Mouse (Mus musculus) kidney, embryonic 14.5 days (tissue): ENCODE measurements around the gene Elk4. TPM values are rescaled to one million over a fixed set of nuclear protein-coding genes. Genes with fewer than 3 reads are reported as not detected.

ENCODE experiments used
- ATAC-seq: fragments of 200-750 bp; cut with Nextera tagmentation; 2 replicates; pipeline ENCODE4 v1.8.0; 2017; ENCODE audit warnings: moderate number of reproducible peaks, mild to moderate bottlenecking, moderate TSS enrichment, moderate library complexity; ENCODE audit not compliant: low FRiP score, low TSS enrichment
- H3K27ac ChIP-seq: fragments of 300-500 bp; sonication (generic); 2 replicates; pipeline ENCODE4 v1.5.1; 2014; ENCODE audit warnings: low read depth, mild to moderate bottlenecking, low read length, moderate library complexity, mixed read lengths
- H3K27me3 ChIP-seq: fragments of 300-500 bp; sonication (generic); 2 replicates; pipeline ENCODE4 v1.6.1; 2014; ENCODE audit warnings: mild to moderate bottlenecking, low read length; ENCODE audit not compliant: control insufficient read depth, insufficient read depth
- H3K36me3 ChIP-seq: fragments of 300-500 bp; sonication (generic); 2 replicates; pipeline ENCODE4 v1.6.1; 2014; ENCODE audit warnings: low read length, mixed read lengths; ENCODE audit not compliant: control insufficient read depth, insufficient read depth
- H3K4me1 ChIP-seq: fragments of 300-500 bp; sonication (generic); 2 replicates; pipeline ENCODE4 v1.6.1; 2014; ENCODE audit warnings: low read length, mixed read lengths; ENCODE audit not compliant: control insufficient read depth, insufficient read depth
- H3K4me2 ChIP-seq: fragments of 300-500 bp; sonication (generic); replicated peaks from 2 replicates; pipeline ENCODE4 v1.6.1; 2014; ENCODE audit warnings: low read depth, mild to moderate bottlenecking, low read length
- H3K4me3 ChIP-seq: fragments of 300-500 bp; sonication (generic); 2 replicates; pipeline ENCODE4 v1.5.1; 2014; ENCODE audit warnings: mild to moderate bottlenecking, low read length
- H3K9ac ChIP-seq: fragments of 300-500 bp; sonication (generic); 2 replicates; pipeline ENCODE4 v1.6.1; 2014; ENCODE audit warnings: low read depth, mild to moderate bottlenecking, low read length, moderate library complexity
- H3K9me3 ChIP-seq: fragments of 300-500 bp; sonication (generic); 2 replicates; pipeline ENCODE4 v1.6.1; 2016; ENCODE audit warnings: low read length; ENCODE audit not compliant: control insufficient read depth
- WGBS: fragments of 180-500 bp; shearing (Covaris S2); extraction: QIAGEN DNeasy Blood & Tissue Kit; methylation state at CpG from one replicate; pipeline ENCODE4 v1.1.7; 2014; 5-methylcytosine and 5-hydroxymethylcytosine counted together
- polyA plus RNA-seq: library from polyadenylated mRNA; unstranded; fragments of >200 nt; fragmentation: Nextera tagmentation; extraction: Ambion mirVana; gene quantifications from 2 replicates; pipeline ENCODE4 v1.2.1, GENCODE M21; 2014

The Elk4 gene
- polyA plus RNA-seq, 1 experiment from 2014 or later: 35.4 TPM

DNA sequence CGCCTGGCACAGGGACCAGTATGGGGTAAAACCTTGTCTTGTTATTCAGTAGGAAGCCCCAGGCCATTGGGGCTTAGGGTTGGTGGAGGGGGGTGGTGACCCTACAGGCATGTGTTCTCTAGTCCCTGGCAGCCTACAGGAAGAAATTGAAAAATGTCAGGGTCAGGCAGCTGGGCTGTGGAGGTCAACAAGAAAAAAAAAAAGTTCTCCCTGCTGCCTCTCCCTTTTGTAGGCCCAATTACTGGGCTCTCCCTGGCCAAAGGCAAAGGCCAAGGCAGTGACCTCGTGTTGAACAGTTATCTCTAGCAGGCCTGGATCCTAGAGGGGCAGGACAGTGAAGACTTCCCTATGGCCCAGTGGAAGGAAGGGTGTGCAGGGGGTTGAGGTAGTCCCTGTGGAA, 26.9 kb upstream of the Elk4 start:
- Histone ChIP-seq H3K4me1 (no peaks in the 10 kb centered on the region), H3K27me3 (no peaks in the 10 kb centered on the region), H3K4me3 (no peak overlapping the region), H3K4me2 (no peak overlapping the region), H3K9ac (no peak overlapping the region), H3K36me3 (no peaks in the 10 kb centered on the region), H3K27ac (no peak overlapping the region), H3K9me3 (no peaks in the 10 kb centered on the region)
- 26% methylated on average over 2 of the region's 2 CpGs for WGBS
- no peak for ATAC-seq

DNA sequence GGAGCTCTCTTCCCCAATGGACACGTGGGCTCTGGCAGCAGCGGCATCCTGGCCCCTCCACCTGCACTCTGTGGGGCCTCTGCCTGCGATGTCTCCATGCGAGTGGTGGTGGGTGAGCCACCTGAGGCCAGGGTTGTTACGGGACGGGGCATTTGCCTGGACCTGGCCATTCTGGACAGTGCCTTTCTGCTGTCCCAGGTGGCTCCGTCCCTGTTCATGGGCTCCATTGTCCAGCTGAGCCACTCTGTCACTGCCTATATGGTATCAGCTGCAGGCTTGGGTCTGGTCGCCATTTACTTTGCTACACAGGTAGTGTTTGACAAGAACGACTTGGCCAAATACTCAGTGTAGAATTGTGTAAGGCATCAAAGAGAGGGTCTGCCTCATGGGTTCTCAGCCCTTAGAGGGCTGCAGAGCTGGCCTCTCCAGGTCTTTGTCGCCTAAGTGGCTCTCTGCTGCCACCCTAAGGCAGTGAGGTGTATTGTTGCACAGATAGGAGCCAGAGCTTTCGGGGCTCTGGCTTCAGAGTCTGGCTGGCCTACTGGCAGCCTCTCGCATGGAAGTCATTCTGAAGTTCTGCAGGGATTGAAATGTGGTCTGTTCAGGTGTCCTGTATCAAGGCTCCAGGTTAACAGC, 25.9 kb upstream of the Elk4 start:
- H3K27ac ChIP-seq: no peak overlapping the region
- no peak overlapping the region for H3K4me2 ChIP-seq
- no peaks in the 10 kb centered on the region for H3K4me1 ChIP-seq
- H3K36me3 ChIP-seq: no peaks in the 10 kb centered on the region
- 52% methylated on average over 12 of the region's 12 CpGs for WGBS
- H3K4me3 ChIP-seq: no peak overlapping the region
- H3K27me3 ChIP-seq: no peaks in the 10 kb centered on the region
- H3K9ac ChIP-seq: no peak overlapping the region
- ATAC-seq: peak; percentile 68
- no peaks in the 10 kb centered on the region for H3K9me3 ChIP-seq

DNA sequence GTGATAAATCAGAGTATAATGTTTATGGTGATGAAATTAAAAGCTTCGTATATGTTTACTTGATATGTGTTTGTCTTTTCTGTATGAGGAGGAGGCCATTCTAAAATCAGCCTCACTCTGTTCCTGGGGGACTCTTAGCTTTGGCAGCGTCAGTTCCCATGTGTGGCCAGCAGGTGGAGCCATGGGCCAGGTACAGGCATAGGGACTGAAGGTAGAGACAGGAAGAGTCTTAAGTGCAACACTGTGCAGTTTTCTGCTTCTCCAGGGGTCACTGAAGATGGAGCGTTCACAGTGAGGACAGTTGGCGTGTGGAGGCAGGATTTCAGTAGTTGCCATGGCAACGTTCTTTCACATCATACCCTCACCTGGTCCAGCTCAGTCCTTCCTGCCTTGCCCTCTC, 24.5 kb upstream of the Elk4 start:
- Histone ChIP-seq H3K9ac (no peak overlapping the region), H3K9me3 (no peaks in the 10 kb centered on the region), H3K27ac (no peak overlapping the region), H3K4me3 (no peak overlapping the region), H3K27me3 (no peaks in the 10 kb centered on the region), H3K36me3 (no peaks in the 10 kb centered on the region), H3K4me1 (no peaks in the 10 kb centered on the region), H3K4me2 (no peak overlapping the region)
- ATAC-seq: peak; percentile 25; the same call in 1 of the 2 replicates
- 16% methylated on average over 5 of the region's 5 CpGs for WGBS

DNA sequence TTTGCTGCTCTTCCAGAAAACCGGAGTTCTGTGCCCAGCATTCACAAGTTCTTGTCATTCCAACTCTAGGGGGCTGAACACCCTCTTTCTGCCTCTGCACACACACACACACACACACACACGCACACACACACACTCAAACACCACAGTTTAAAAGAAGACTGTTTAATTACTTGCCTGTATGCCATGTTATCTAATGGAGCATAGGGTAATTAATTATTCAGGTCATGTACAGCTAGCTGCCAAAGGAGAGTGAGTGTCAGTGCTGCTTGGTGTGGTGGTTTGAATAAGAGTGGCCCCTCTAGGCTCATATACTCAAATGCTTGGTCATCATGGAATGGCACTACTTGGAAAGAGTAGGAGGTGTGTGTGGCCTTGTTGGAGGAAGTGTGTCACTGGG, 23.6 kb upstream of the Elk4 start:
- Histone ChIP-seq H3K36me3 (no peaks in the 10 kb centered on the region), H3K4me3 (no peak overlapping the region), H3K4me1 (no peaks in the 10 kb centered on the region), H3K4me2 (no peak overlapping the region), H3K27ac (no peak overlapping the region), H3K27me3 (no peaks in the 10 kb centered on the region), H3K9ac (no peak overlapping the region), H3K9me3 (no peaks in the 10 kb centered on the region)
- WGBS: 86% methylated on average over 2 of the region's 2 CpGs
- no peak for ATAC-seq

DNA sequence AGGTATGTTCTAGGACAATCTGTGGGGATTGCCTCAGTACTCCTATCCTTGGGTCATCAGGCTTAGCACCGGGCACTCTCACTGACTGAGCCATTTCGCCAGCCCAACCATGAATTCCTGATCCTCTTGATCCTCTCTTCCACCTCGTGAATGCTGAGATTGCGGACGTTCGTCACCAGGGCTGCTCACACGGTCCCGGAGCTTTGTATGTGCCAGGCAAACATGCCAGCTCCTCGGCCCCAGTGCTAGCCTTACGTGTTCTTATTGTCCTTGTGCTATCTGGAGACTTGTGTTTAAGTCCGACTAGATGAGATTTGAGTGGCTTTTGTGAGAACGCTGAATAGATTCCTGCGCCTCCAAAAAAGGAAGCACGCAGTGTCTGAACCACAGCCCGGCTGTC, 20.0 kb upstream of the Elk4 start:
- Histone ChIP-seq H3K27me3 (no peaks in the 10 kb centered on the region), H3K4me2 (no peak overlapping the region), H3K9ac (no peak overlapping the region), H3K9me3 (no peaks in the 10 kb centered on the region), H3K4me3 (no peak overlapping the region), H3K27ac (no peak overlapping the region), H3K36me3 (no peaks in the 10 kb centered on the region), H3K4me1 (no peaks in the 10 kb centered on the region)
- 82% methylated on average over 15 of the region's 15 CpGs for WGBS
- ATAC-seq: no peak

DNA sequence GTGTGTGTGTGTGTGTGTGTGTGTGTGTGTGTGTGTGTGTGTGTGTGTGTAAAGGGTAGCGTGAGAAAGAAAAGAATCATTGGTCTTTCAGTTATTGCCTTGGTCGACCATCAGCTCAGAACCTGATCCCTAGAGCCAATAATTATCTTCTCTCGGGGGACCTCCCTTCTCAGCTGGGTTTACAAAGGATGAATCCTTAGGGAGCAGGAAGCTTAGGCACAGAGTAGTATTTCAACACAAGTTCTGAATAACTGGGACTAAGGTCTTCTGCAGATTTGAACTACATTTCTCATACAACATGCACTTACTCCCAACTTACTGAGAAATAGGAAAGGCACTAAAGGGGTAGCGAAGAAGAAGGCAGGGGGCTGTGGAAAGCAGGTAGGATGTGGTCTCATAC, 17.9 kb upstream of the Elk4 start:
- no peaks in the 10 kb centered on the region for H3K36me3 ChIP-seq
- no peaks in the 10 kb centered on the region for H3K4me1 ChIP-seq
- no peaks in the 10 kb centered on the region for H3K27me3 ChIP-seq
- H3K27ac ChIP-seq: no peak overlapping the region
- 59% methylated on average over 4 of the region's 4 CpGs for WGBS
- no peaks in the 10 kb centered on the region for H3K9me3 ChIP-seq
- no peak overlapping the region for H3K4me3 ChIP-seq
- no peak overlapping the region for H3K4me2 ChIP-seq
- no peak for ATAC-seq
- H3K9ac ChIP-seq: no peak overlapping the region

DNA sequence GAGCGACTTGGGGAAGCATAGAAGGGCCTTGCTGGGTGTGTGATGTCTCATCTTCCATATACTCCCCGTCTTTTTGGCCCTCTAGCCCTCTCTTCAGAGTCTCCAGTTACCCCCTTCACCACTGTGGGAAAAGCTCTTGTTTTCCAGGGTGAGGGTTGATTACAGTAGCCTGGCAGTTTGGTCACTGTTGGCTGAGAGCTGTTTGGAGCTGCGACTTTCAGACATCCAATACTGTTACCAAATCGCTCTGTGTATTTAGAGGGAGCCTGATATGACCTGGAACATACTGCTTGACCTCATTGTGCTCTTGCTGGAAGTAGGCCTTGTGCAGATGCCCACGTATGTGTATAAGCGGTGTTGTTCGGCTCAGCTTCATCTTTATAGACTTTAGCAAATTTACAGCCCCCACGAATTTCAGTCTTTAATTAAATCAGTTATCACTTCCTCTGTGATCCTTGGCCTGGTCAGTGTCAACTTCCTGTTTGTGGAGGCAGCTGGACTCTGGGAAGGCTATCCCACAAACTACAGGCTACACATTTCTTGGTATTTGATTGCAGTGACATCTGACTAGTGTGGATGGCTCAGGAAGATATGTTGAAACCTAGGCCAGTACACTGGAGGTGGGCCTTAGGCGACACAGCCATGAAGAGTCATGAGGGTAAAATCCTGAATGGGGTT, 17.2 kb upstream of the Elk4 start:
- ATAC-seq: no peak
- H3K4me3 ChIP-seq: no peak overlapping the region
- H3K4me2 ChIP-seq: no peak overlapping the region
- no peak overlapping the region for H3K27ac ChIP-seq
- 69% methylated on average over 9 of the region's 9 CpGs for WGBS
- no peaks in the 10 kb centered on the region for H3K4me1 ChIP-seq
- no peaks in the 10 kb centered on the region for H3K9me3 ChIP-seq
- no peaks in the 10 kb centered on the region for H3K36me3 ChIP-seq
- H3K27me3 ChIP-seq: no peaks in the 10 kb centered on the region
- no peak overlapping the region for H3K9ac ChIP-seq

DNA sequence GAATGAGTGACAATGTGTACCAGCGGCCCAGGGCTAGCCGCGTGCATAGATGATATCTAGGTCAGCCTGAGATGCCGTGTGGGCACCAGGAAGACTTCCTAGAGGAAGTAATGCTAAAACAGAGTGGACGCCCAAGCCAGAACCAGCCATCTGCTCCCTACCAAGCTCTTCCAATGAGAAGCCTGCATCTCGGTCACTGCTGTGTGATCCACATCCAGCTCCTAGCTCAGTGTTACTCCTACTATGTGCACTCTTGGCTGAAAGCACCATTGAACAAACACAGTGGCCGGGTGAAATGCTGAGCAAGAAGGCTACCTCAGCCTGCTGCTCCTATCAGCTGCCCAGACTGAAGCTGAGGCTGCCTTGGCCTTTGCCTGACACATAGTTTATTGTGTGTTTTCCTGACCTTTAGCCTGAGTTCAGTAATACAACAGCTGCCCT, 14.8 kb upstream of the Elk4 start:
- H3K9ac ChIP-seq: no peak overlapping the region
- no peak for ATAC-seq

DNA sequence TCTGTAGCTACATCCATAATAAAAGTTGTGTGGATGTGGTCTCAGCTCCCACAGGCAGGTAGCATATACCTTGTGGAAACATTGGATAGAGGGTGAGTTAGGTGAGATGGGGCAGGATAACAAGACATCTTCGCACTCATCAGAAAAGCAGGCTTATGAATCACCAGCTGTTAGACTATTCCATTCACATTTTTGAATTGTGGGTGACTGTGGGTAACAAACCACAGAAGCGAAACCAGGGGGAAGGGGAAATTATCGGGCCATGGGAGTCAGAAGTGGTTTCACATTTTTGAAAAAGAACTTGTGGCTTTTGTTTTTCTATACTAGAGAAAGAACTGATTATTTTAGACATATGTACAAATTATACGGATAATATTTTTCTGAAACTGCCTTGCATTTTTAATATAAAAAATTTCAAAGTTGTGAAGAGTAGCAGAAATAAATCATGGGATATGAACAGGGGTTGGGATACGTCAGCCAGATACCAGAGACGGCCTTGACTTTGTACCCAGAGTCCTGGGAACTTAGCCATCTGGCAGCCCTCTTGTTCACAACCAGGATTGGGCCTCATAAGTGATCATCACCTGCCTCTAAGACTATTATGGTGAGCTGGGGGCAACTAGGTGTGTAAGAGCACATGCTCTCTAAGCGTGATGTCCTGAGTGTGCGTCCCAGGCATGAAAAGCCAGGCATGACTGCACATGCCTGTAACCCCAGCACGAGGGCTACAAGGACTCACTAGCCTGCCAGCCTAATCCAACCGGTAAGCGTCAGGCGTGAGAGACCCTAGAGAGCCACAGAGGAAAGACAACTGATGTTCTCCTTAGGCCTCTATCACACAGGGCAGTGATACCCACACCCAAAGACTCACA, 14.0 kb upstream of the Elk4 start:
- WGBS: 84% methylated on average over 12 of the region's 12 CpGs
- Histone ChIP-seq H3K4me2 (no peak overlapping the region), H3K27me3 (no peaks in the 10 kb centered on the region), H3K9ac (no peak overlapping the region), H3K4me3 (no peak overlapping the region), H3K9me3 (no peaks in the 10 kb centered on the region; the same call in 1 of the 2 replicates), H3K4me1 (no peaks in the 10 kb centered on the region), H3K27ac (no peak overlapping the region), H3K36me3 (no peaks in the 10 kb centered on the region)
- no peak for ATAC-seq

More for the DNA sequence above, 14.8 kb upstream of the Elk4 start:
- H3K9me3 ChIP-seq: no peaks in the 10 kb centered on the region
- H3K27ac ChIP-seq: no peak overlapping the region
- no peaks in the 10 kb centered on the region for H3K4me1 ChIP-seq
- no peak overlapping the region for H3K4me3 ChIP-seq
- H3K4me2 ChIP-seq: no peak overlapping the region
- WGBS: 72% methylated on average over 7 of the region's 7 CpGs
- no peaks in the 10 kb centered on the region for H3K27me3 ChIP-seq
- H3K36me3 ChIP-seq: no peaks in the 10 kb centered on the region
